Mouse (Mus musculus) kidney, adult 11 months (tissue): ENCODE measurements at regions not wholly inside any gene's neighbourhood (a gene's known extent, or its start where the extent isn't known, plus 50 kb on each side); places are given as distances from the start of the nearest gene placed in this dataset.
A peak's percentile ranks its signal among the peaks of the same experiment; 100 is the strongest.
"Not testable (repeated sequence)": the region's sequence is repeated elsewhere in the genome, so short reads cannot be mapped to it uniquely, and the experiment has no call there.

Experiments
- DNase-seq: peaks from one replicate; pipeline ENCODE4 v3.0.0; 2022

- not testable (repeated sequence) for DNase-seq
These were observed 88.4 kb upstream of the Slc2a12 start for GRCm38 (mm10) chr10:22556401-22556800.

GRCm38 (mm10) chr10:22569250-22570010, 75.4 kb upstream of the Slc2a12 start:
- peak; percentile 10 for DNase-seq

GRCm38 (mm10) chr10:22574048-22574447, 70.8 kb upstream of the Slc2a12 start:
- DNase-seq: not testable (repeated sequence)

- peak; percentile 31 for DNase-seq
These were observed 65.4 kb upstream of the Slc2a12 start for GRCm38 (mm10) chr10:22579426-22579825.

GRCm38 (mm10) chr10:22581300-22581699, 63.5 kb upstream of the Slc2a12 start:
- not testable (repeated sequence) for DNase-seq

GRCm38 (mm10) chr10:22583306-22583705, 61.5 kb upstream of the Slc2a12 start:
- not testable (repeated sequence) for DNase-seq

- DNase-seq: not testable (repeated sequence)
These were observed 56.2 kb upstream of the Slc2a12 start for GRCm38 (mm10) chr10:22588587-22588986.

GRCm38 (mm10) chr10:22591664-22592063, 53.1 kb upstream of the Slc2a12 start:
- DNase-seq: not testable (repeated sequence)

GRCm38 (mm10) chr10:22592189-22592603, 52.6 kb upstream of the Slc2a12 start:
- not testable (repeated sequence) for DNase-seq

GRCm38 (mm10) chr10:22592752-22593151, 52.1 kb upstream of the Slc2a12 start:
- not testable (repeated sequence) for DNase-seq
